Mouse (Mus musculus): ENCODE results near the gene Nfatc2.

Nfatc2 gene

GRCm38 (mm10) chr2:168526547-168527429 is 74.7 kb downstream of the Nfatc2 start:
- no peak for DNase-seq

- DNase-seq, result no peak
Observed at GRCm38 (mm10) chr2:168525391-168526154, 75.9 kb downstream of the Nfatc2 start.

GRCm38 (mm10) chr2:168524905-168525381 is 76.5 kb downstream of the Nfatc2 start:
- peak; percentile 99 for DNase-seq

- DNase-seq, result no peak
Observed at GRCm38 (mm10) chr2:168522247-168522646, 79.2 kb downstream of the Nfatc2 start.

GRCm38 (mm10) chr2:168520771-168521170 is 80.7 kb downstream of the Nfatc2 start:
- DNase-seq, result no peak

GRCm38 (mm10) chr2:168519589-168519988 is 81.9 kb downstream of the Nfatc2 start:
- DNase-seq, result no peak

GRCm38 (mm10) chr2:168518256-168518659 is 83.2 kb downstream of the Nfatc2 start:
- no peak for DNase-seq

- DNase-seq, result no peak
Observed at GRCm38 (mm10) chr2:168517774-168518173, 83.7 kb downstream of the Nfatc2 start.

GRCm38 (mm10) chr2:168516717-168517116 is 84.7 kb downstream of the Nfatc2 start:
- no peak for DNase-seq

GRCm38 (mm10) chr2:168515466-168515865 is 86.0 kb downstream of the Nfatc2 start:
- no peak for DNase-seq

GRCm38 (mm10) chr2:168514131-168514530 is 87.3 kb downstream of the Nfatc2 start:
- DNase-seq, result no peak

GRCm38 (mm10) chr2:168511529-168511928 is 89.9 kb downstream of the Nfatc2 start:
- DNase-seq, result no peak

GRCm38 (mm10) chr2:168508469-168509198 is 92.8 kb downstream of the Nfatc2 start:
- no peak for DNase-seq

GRCm38 (mm10) chr2:168504431-168505182 is 96.8 kb downstream of the Nfatc2 start:
- DNase-seq, result no peak

GRCm38 (mm10) chr2:168503735-168504134 is 97.7 kb downstream of the Nfatc2 start:
- DNase-seq, result no peak

GRCm38 (mm10) chr2:168500750-168501149 is 100.7 kb downstream of the Nfatc2 start:
- DNase-seq, result no peak

- no peak for DNase-seq
Observed at GRCm38 (mm10) chr2:168500244-168500643, 101.2 kb downstream of the Nfatc2 start.

- DNase-seq, result no peak
Observed at GRCm38 (mm10) chr2:168491791-168492190, 109.7 kb downstream of the Nfatc2 start.

- no peak for DNase-seq
Observed at GRCm38 (mm10) chr2:168489953-168490352, 111.5 kb downstream of the Nfatc2 start.

- no peak for DNase-seq
Observed at GRCm38 (mm10) chr2:168488158-168488925, 113.1 kb downstream of the Nfatc2 start.

GRCm38 (mm10) chr2:168481121-168481520 is 120.3 kb downstream of the Nfatc2 start:
- no peak for DNase-seq

Measured in kidney, postnatal 10 days (tissue).